Mouse (Mus musculus): ENCODE results near the gene Xpnpep2.

DNA sequence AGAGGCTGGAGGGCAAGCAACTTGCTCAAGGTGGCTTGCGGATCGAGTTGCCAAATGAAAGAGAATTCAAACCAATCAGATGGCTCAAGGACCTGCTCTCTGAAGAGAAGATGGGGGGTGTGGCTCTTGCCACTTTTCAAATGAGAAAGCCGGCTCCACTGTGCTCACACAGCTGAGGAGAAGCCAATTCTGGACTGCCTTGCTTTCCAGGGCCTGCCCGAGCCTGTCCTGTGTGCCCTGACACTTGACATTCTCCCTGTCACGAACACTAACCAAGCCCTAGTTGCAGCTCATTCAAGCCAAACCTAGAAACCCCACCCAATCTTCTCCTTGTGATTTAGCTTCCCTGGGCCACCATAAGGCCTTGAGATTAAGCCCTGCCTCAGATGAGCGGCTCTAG lies 29.5 kb downstream of the Xpnpep2 start:
- TF ChIP-seq CTCF (IDR thresholded peaks at IDR 0.05; ENCODE audit: low read depth, low read length) (no peak), POLR2AphosphoS5 (IDR thresholded peaks at IDR 0.05; ENCODE audit: insufficient replicate concordance, low read depth, low read length) (no peak)

Data from G1E (cell line).